Mouse (Mus musculus) adrenal gland, adult 8-10 months (tissue): Measurements from ENCODE around the gene Serpinf1. TPM values are rescaled to one million over a fixed set of nuclear protein-coding genes. Genes with fewer than 3 reads are reported as not detected.

ENCODE experiments used
- microRNA-seq, 2 experiments: library from miRNA; unstranded; fragments of <30 nt; microRNA quantifications; one replicate each; pipeline ENCODE4 v1.2.0; 2022
- total RNA-seq, 4 experiments: library from RNA; stranded (reverse); gene quantifications; 2 replicates each; pipeline ENCODE4 v1.2.4; 2022

Gene Serpinf1
- total RNA-seq, 4 experiments from 2014 or later, result 9.0 to 31.5 (median 14.5) TPM

Small RNA genes within 50 kb of the gene (microRNA-seq; reads per million reads assigned to microRNA genes)
- gene Mir22, result 11,502 to 49,157 reads per million in 2 experiments

Other genes starting within 250 kb of the Serpinf1 start
- gene Ovca2, start 243.9 kb downstream of the Serpinf1 start, total RNA-seq, result 10 to 100 TPM; 22.3 to 28.9 (median 25.9) TPM
- 10 to 100 TPM; 32.3 to 46.1 (median 44.7) TPM for gene Dph1, start 231.5 kb downstream of the Serpinf1 start, total RNA-seq
- 10 to 100 TPM; 39.9 to 74.9 (median 58.7) TPM for gene Rtn4rl1, start 228.9 kb downstream of the Serpinf1 start, total RNA-seq
- gene Rpa1, start 74.4 kb downstream of the Serpinf1 start, total RNA-seq, result 10 to 100 TPM; 50.9 to 72.8 (median 62.3) TPM
- 10 to 100 TPM; 10.2 to 23.6 (median 14.8) TPM for gene Smyd4, start 74.3 kb downstream of the Serpinf1 start, total RNA-seq
- under 1 TPM in 3 of 4 experiments, not detected in 1; 0.31 to 0.41 (median 0.38) TPM for gene Serpinf2, start 16.9 kb upstream of the Serpinf1 start, total RNA-seq
- 10 to 100 TPM; 19.3 to 21.7 (median 20.2) TPM for gene Wdr81, start 32.0 kb upstream of the Serpinf1 start, total RNA-seq
- gene Tlcd2, start 39.0 kb upstream of the Serpinf1 start, total RNA-seq, result 10 to 100 TPM; 10.1 to 16.7 (median 13.1) TPM
- gene Prpf8, start 64.1 kb upstream of the Serpinf1 start, total RNA-seq, result 100 to 1,000 TPM; 155 to 170 (median 167) TPM
- 1 to 10 TPM; 3.6 to 8.9 (median 8.0) TPM for gene Rilp, start 87.4 kb upstream of the Serpinf1 start, total RNA-seq
- gene Scarf1, start 90.8 kb upstream of the Serpinf1 start, total RNA-seq, result 1 to 10 TPM; 6.0 to 9.4 (median 7.2) TPM
- 10 to 100 TPM; 22.5 to 29.8 (median 23.2) TPM for gene Slc43a2, start 109.0 kb upstream of the Serpinf1 start, total RNA-seq
- 100 to 1,000 TPM; 172 to 186 (median 176) TPM for gene Pitpna, start 165.4 kb upstream of the Serpinf1 start, total RNA-seq
- 10 to 100 TPM; 46.2 to 62.5 (median 53.6) TPM for gene Inpp5k, start 208.3 kb upstream of the Serpinf1 start, total RNA-seq
- 100 to 1,000 TPM; 151 to 208 (median 180) TPM for gene Myo1c, start 227.8 kb upstream of the Serpinf1 start, total RNA-seq